Mouse (Mus musculus) MEL (cell line): ENCODE results near the gene Scaf4. TPM values are rescaled to one million over a fixed set of nuclear protein-coding genes. Genes with fewer than 3 reads are reported as not detected.

Experiments
- DNase-seq: peaks from one replicate; pipeline ENCODE4 v3.0.0; 2011; ENCODE audit warnings: low read depth, low spot score
- H3K27ac ChIP-seq: 2 replicates; pipeline ENCODE4 v1.5.1; 2012; ENCODE audit warnings: low read depth, mild to moderate bottlenecking, control low read depth, low read length, moderate library complexity; ENCODE audit not compliant: control insufficient read depth
- H3K27me3 ChIP-seq, 2 experiments: fragments of 150-350 bp in 1 of 2; sonication (generic) in 1 of 2; 2 replicates each; pipeline ENCODE4 v1.6.1; 2012; ENCODE audit warnings: low read length in 2 of 2, mild to moderate bottlenecking in 2 of 2, improper control_type of control experiment in 1 of 2, moderate library complexity in 1 of 2; ENCODE audit not compliant: insufficient read depth in 2 of 2, control insufficient read depth in 1 of 2
- H3K36me3 ChIP-seq, 2 experiments: 2 replicates each; pipeline ENCODE4 v1.6.1; 2012 to 2014; ENCODE audit warnings: low read length in 2 of 2, improper control_type of control experiment in 1 of 2, inconsistent platforms in 1 of 2, mild to moderate bottlenecking in 1 of 2; ENCODE audit not compliant: insufficient read depth in 2 of 2, control insufficient read depth in 1 of 2
- H3K4me1 ChIP-seq, 2 experiments: fragments of 150-350 bp in 1 of 2; sonication (generic) in 1 of 2; 2 replicates each; pipeline ENCODE4 v1.6.1; 2012; ENCODE audit warnings: low read length in 2 of 2, improper control_type of control experiment in 1 of 2, mild to moderate bottlenecking in 1 of 2; ENCODE audit not compliant: insufficient read depth in 2 of 2, control insufficient read depth in 1 of 2
- H3K4me3 ChIP-seq, 2 experiments: fragments of 150-350 bp in 1 of 2; sonication (generic) in 1 of 2; 2 replicates each; pipeline ENCODE4 v1.5.1; 2012; ENCODE audit warnings: low read depth in 2 of 2, low read length in 2 of 2, mild to moderate bottlenecking in 2 of 2, moderate library complexity in 2 of 2, control low read depth in 1 of 2, improper control_type of control experiment in 1 of 2; ENCODE audit not compliant: control insufficient read depth in 1 of 2, insufficient read depth in 1 of 2
- H3K79me2 ChIP-seq: 2 replicates; pipeline ENCODE4 v1.6.1; 2012; ENCODE audit warnings: mild to moderate bottlenecking, low read length, moderate library complexity; ENCODE audit not compliant: control insufficient read depth, poor library complexity, insufficient read depth
- H3K9ac ChIP-seq: 2 replicates; pipeline ENCODE4 v1.6.1; 2012; ENCODE audit warnings: low read depth, mild to moderate bottlenecking, control low read depth, low read length, moderate library complexity; ENCODE audit not compliant: control insufficient read depth, poor library complexity, severe bottlenecking
- H3K9me3 ChIP-seq: fragments of 150-350 bp; sonication (generic); replicated peaks from 2 replicates; pipeline ENCODE4 v1.6.1; 2012; ENCODE audit warnings: mild to moderate bottlenecking, low read length, improper control_type of control experiment, moderate library complexity; ENCODE audit not compliant: insufficient read depth
- BHLHE40 ChIP-seq: IDR thresholded peaks from 2 replicates; pipeline ENCODE4 v1.6.1; 2012; ENCODE audit warnings: low read depth, mild to moderate bottlenecking, inconsistent platforms, low read length, improper control_type of control experiment, borderline replicate concordance
- CHD1 ChIP-seq: IDR thresholded peaks from 2 replicates; pipeline ENCODE4 v1.6.1; 2012; ENCODE audit warnings: low read depth, mild to moderate bottlenecking, inconsistent platforms, low read length, improper control_type of control experiment
- CHD2 ChIP-seq: IDR thresholded peaks from 2 replicates; pipeline ENCODE4 v1.6.1; 2011; ENCODE audit warnings: low read length, improper control_type of control experiment
- CTCF ChIP-seq, 3 experiments: IDR thresholded peaks in 2 of 3; conservative IDR thresholded peaks in 1 of 3; 2 replicates each; pipeline ENCODE4 v1.5.1; 2011 to 2012; ENCODE audit warnings: low read length in 3 of 3, low read depth in 2 of 3, mild to moderate bottlenecking in 2 of 3, improper control_type of control experiment in 1 of 3, inconsistent platforms in 1 of 3, mixed read lengths in 1 of 3, moderate library complexity in 1 of 3; ENCODE audit not compliant: control insufficient read depth in 1 of 3, insufficient read depth in 1 of 3, poor library complexity in 1 of 3, severe bottlenecking in 1 of 3
- E2F4 ChIP-seq: IDR thresholded peaks from 2 replicates; pipeline ENCODE4 v1.6.1; 2011; ENCODE audit warnings: low read depth, low read length, improper control_type of control experiment, borderline replicate concordance
- EP300 ChIP-seq, 2 experiments: IDR thresholded peaks; 2 replicates each; pipeline ENCODE4 v1.6.1; 2011; ENCODE audit warnings: improper control_type of control experiment in 2 of 2, low read length in 2 of 2, low read depth in 1 of 2, mild to moderate bottlenecking in 1 of 2
- GABPA ChIP-seq: IDR thresholded peaks from 2 replicates; pipeline ENCODE4 v1.6.1; 2012; ENCODE audit warnings: low read depth, mild to moderate bottlenecking, inconsistent platforms, low read length, improper control_type of control experiment, moderate library complexity
- GATA1 ChIP-seq: IDR thresholded peaks from 2 replicates; pipeline ENCODE4 v1.6.1; 2011; ENCODE audit warnings: low read depth, low read length, improper control_type of control experiment
- HCFC1 ChIP-seq: IDR thresholded peaks from 2 replicates; pipeline ENCODE4 v1.6.1; 2012; ENCODE audit warnings: low read depth, mild to moderate bottlenecking, inconsistent platforms, low read length, improper control_type of control experiment, moderate library complexity
- KAT2A ChIP-seq: conservative IDR thresholded peaks from 2 replicates; pipeline ENCODE4 v1.6.1; 2012; ENCODE audit warnings: low read depth, low read length, improper control_type of control experiment, inconsistent platforms
- MAFK ChIP-seq: IDR thresholded peaks from 2 replicates; pipeline ENCODE4 v1.6.1; 2011; ENCODE audit warnings: low read depth, mild to moderate bottlenecking, low read length, improper control_type of control experiment, borderline replicate concordance
- MEF2A ChIP-seq: IDR thresholded peaks from 2 replicates; pipeline ENCODE4 v1.6.1; 2014; ENCODE audit warnings: low read depth, mild to moderate bottlenecking, inconsistent platforms, low read length, improper control_type of control experiment; ENCODE audit not compliant: poor library complexity, insufficient replicate concordance, severe bottlenecking; ENCODE audit errors: extremely low read depth
- MXI1 ChIP-seq: IDR thresholded peaks from 2 replicates; pipeline ENCODE4 v1.6.1; 2011; ENCODE audit warnings: mild to moderate bottlenecking, low read depth, low read length, improper control_type of control experiment
- MYB ChIP-seq: IDR thresholded peaks from 2 replicates; pipeline ENCODE4 v1.6.1; 2011; ENCODE audit warnings: mild to moderate bottlenecking, low read depth, low read length, improper control_type of control experiment
- NRF1 ChIP-seq: IDR thresholded peaks from 2 replicates; pipeline ENCODE4 v1.6.1; 2014; ENCODE audit warnings: low read depth, mild to moderate bottlenecking, inconsistent platforms, low read length, improper control_type of control experiment, moderate library complexity; ENCODE audit not compliant: poor library complexity, insufficient read depth, severe bottlenecking
- POLR2A ChIP-seq, 2 experiments: IDR thresholded peaks; 2 replicates each; pipeline ENCODE4 v1.6.1; 2011 to 2012; ENCODE audit warnings: low read length in 2 of 2, mild to moderate bottlenecking in 2 of 2, control low read depth in 1 of 2, improper control_type of control experiment in 1 of 2, low read depth in 1 of 2, moderate library complexity in 1 of 2; ENCODE audit not compliant: control insufficient read depth in 1 of 2, insufficient read depth in 1 of 2, poor library complexity in 1 of 2
- POLR2AphosphoS2 ChIP-seq: IDR thresholded peaks from 2 replicates; pipeline ENCODE4 v1.6.1; 2011; ENCODE audit warnings: low read length, improper control_type of control experiment
- POLR2AphosphoS5 ChIP-seq: IDR thresholded peaks from 2 replicates; pipeline ENCODE4 v1.6.1; 2012; ENCODE audit warnings: low read depth, borderline replicate concordance, mild to moderate bottlenecking, inconsistent platforms, low read length, moderate library complexity, mixed read lengths
- RAD21 ChIP-seq: IDR thresholded peaks from 2 replicates; pipeline ENCODE4 v1.6.1; 2011; ENCODE audit warnings: mild to moderate bottlenecking, low read depth, low read length, improper control_type of control experiment
- RCOR1 ChIP-seq: IDR thresholded peaks from 2 replicates; pipeline ENCODE4 v1.6.1; 2012; ENCODE audit warnings: low read depth, mild to moderate bottlenecking, inconsistent platforms, low read length, improper control_type of control experiment
- SIN3A ChIP-seq: IDR thresholded peaks from 2 replicates; pipeline ENCODE4 v1.6.1; 2012; ENCODE audit warnings: low read length, improper control_type of control experiment, inconsistent platforms
- SMC3 ChIP-seq: IDR thresholded peaks from 2 replicates; pipeline ENCODE4 v1.6.1; 2011; ENCODE audit warnings: low read depth, low read length, improper control_type of control experiment
- TAL1 ChIP-seq: IDR thresholded peaks from 2 replicates; pipeline ENCODE4 v1.6.1; 2012; ENCODE audit warnings: mild to moderate bottlenecking, inconsistent platforms, low read length, moderate library complexity, mixed read lengths
- TBP ChIP-seq: IDR thresholded peaks from 2 replicates; pipeline ENCODE4 v1.8.0; 2011; ENCODE audit warnings: low read depth, low read length, improper control_type of control experiment
- TCF12 ChIP-seq: IDR thresholded peaks from 2 replicates; pipeline ENCODE4 v1.6.1; 2014; ENCODE audit warnings: low read depth, mild to moderate bottlenecking, inconsistent platforms, low read length, improper control_type of control experiment, moderate library complexity
- UBTF ChIP-seq: IDR thresholded peaks from 2 replicates; pipeline ENCODE4 v1.6.1; 2012; ENCODE audit warnings: low read depth, mild to moderate bottlenecking, inconsistent platforms, low read length, improper control_type of control experiment, moderate library complexity, borderline replicate concordance; ENCODE audit not compliant: insufficient read depth
- USF1 ChIP-seq: IDR thresholded peaks from 2 replicates; pipeline ENCODE4 v1.6.1; 2014; ENCODE audit warnings: low read depth, mild to moderate bottlenecking, inconsistent platforms, low read length, improper control_type of control experiment, moderate library complexity
- USF2 ChIP-seq, 2 experiments: IDR thresholded peaks; 2 replicates each; pipeline ENCODE4 v1.6.1; 2011 to 2012; ENCODE audit warnings: improper control_type of control experiment in 2 of 2, low read length in 2 of 2, borderline replicate concordance in 1 of 2, inconsistent platforms in 1 of 2, low read depth in 1 of 2, mild to moderate bottlenecking in 1 of 2; ENCODE audit not compliant: insufficient read depth in 1 of 2
- ZKSCAN1 ChIP-seq: IDR thresholded peaks from 2 replicates; pipeline ENCODE4 v1.6.1; 2012; ENCODE audit warnings: low read depth, mild to moderate bottlenecking, inconsistent platforms, low read length, improper control_type of control experiment, moderate library complexity
- ZNF384 ChIP-seq: IDR thresholded peaks from 2 replicates; pipeline ENCODE4 v1.6.1; 2012; ENCODE audit warnings: low read depth, mild to moderate bottlenecking, inconsistent platforms, low read length, improper control_type of control experiment
- polyA plus RNA-seq, 2 experiments: library from polyadenylated mRNA; stranded (reverse) in 1 of 2; unstranded in 1 of 2; fragments of >175 nt in 1 of 2; fragments of >200 nt in 1 of 2; gene quantifications; 2 replicates each; pipeline versions ENCODE4 v1.2.1 to v1.2.4; 2012; ENCODE audit warnings: low replicate concordance in 2 of 2, low read depth in 1 of 2; ENCODE audit not compliant: insufficient read length in 2 of 2, insufficient read depth in 1 of 2, missing spikeins in 1 of 2
- total RNA-seq: library from RNA; depleted of rRNA; stranded (reverse); fragments of 300-350 nt; gene quantifications from 2 replicates; pipeline ENCODE4 v1.2.3, GENCODE M21; 2012

Scaf4 gene
- total and polyA plus RNA-seq, 3 experiments, result 12.3 to 56.2 TPM; not detected in 1

- TF ChIP-seq USF2 (IDR thresholded peaks at IDR 0.05; ENCODE audit: borderline replicate concordance in 1 of 2, insufficient read depth in 1 of 2, low read depth in 1 of 2, low read length in 2 of 2) (no peak), KAT2A (no peak)
- no peaks in the 10 kb centered on the region for H3K9me3 ChIP-seq
Measured at GRCm38 (mm10) chr16:90329511-90329910, 45.2 kb upstream of the Scaf4 start.

GRCm38 (mm10) chr16:90322850-90323528, 38.7 kb upstream of the Scaf4 start:
- Histone ChIP-seq H3K9me3 (no peaks in the 10 kb centered on the region), H3K4me1 (no peaks in the 10 kb centered on the region), H3K9ac (no peak overlapping the region), H3K27me3 (no peaks in the 10 kb centered on the region), H3K79me2 (no peaks in the 10 kb centered on the region), H3K27ac (no peak overlapping the region), H3K36me3 (no peaks in the 10 kb centered on the region), H3K4me3 (no peak overlapping the region)
- peak; percentile 73 for DNase-seq
- no peak for TF ChIP-seq POLR2AphosphoS2
- TF ChIP-seq TAL1, result no peak
- TF ChIP-seq EP300 (IDR thresholded peaks at IDR 0.05; ENCODE audit: low read depth in 1 of 2, low read length in 2 of 2), result no peak
- TF ChIP-seq BHLHE40, result peak; percentile 59; the same call in 1 of the 2 replicates
- TF ChIP-seq MAFK, result no peak
- TF ChIP-seq MEF2A, result no peak
- TF ChIP-seq ZKSCAN1, result no peak
- TF ChIP-seq POLR2A (IDR thresholded peaks at IDR 0.05; ENCODE audit: control insufficient read depth in 1 of 2, insufficient read depth in 1 of 2, low read depth in 1 of 2, low read length in 2 of 2, poor library complexity in 1 of 2), result no peak
- no peak for TF ChIP-seq MYB
- no peak for TF ChIP-seq NRF1
- TF ChIP-seq RAD21, result peak; percentile 75
- no peak for TF ChIP-seq MXI1
- TF ChIP-seq GABPA, result no peak
- peak; percentile 81 to 89 (median 81) for TF ChIP-seq CTCF (IDR thresholded peaks at IDR 0.05 in 2 of 3, conservative IDR thresholded peaks at IDR 0.05 in 1 of 3; ENCODE audit: control insufficient read depth in 1 of 3, insufficient read depth in 1 of 3, low read depth in 2 of 3, low read length in 3 of 3, poor library complexity in 1 of 3, severe bottlenecking in 1 of 3)
- TF ChIP-seq HCFC1, result no peak
- TF ChIP-seq SMC3, result peak; percentile 81
- TF ChIP-seq TBP, result no peak
- TF ChIP-seq USF2 (IDR thresholded peaks at IDR 0.05; ENCODE audit: borderline replicate concordance in 1 of 2, insufficient read depth in 1 of 2, low read depth in 1 of 2, low read length in 2 of 2), result no peak
- no peak for TF ChIP-seq CHD1
- TF ChIP-seq CHD2, result no peak
- TF ChIP-seq TCF12, result no peak
- no peak for TF ChIP-seq GATA1
- no peak for TF ChIP-seq UBTF
- TF ChIP-seq SIN3A, result no peak
- TF ChIP-seq USF1, result no peak
- no peak for TF ChIP-seq POLR2AphosphoS5
- TF ChIP-seq RCOR1, result no peak
- TF ChIP-seq ZNF384, result no peak
- TF ChIP-seq E2F4, result no peak
- TF ChIP-seq KAT2A, result no peak

More at GRCm38 (mm10) chr16:90329511-90329910, 45.2 kb upstream of the Scaf4 start:
- no peak overlapping the region for H3K9ac ChIP-seq
- no peaks in the 10 kb centered on the region for H3K27me3 ChIP-seq
- no peak for DNase-seq
- no peaks in the 10 kb centered on the region for H3K36me3 ChIP-seq
- H3K4me3 ChIP-seq, result no peak overlapping the region
- 0 out of 4 replicates have a peak, but pooled peaks cover 0 to 2% of the 10 kb centered on the region in 2 experiments for H3K4me1 ChIP-seq
- H3K27ac ChIP-seq, result no peak overlapping the region
- H3K79me2 ChIP-seq, result no peaks in the 10 kb centered on the region
